Mouse (Mus musculus) lung, postnatal 10 days (tissue): ENCODE measurements around the gene Scube1.
A peak's percentile ranks its signal among the peaks of the same experiment; 100 is the strongest.

Source experiments
- DNase-seq: peaks from one replicate; pipeline ENCODE4 v3.0.0; 2021

The Scube1 gene

GRCm38 (mm10) chr15:83724886-83725269, at the start of gene Scube1:
TSS of gene Scube1 (minus strand) at chr15:83725021.
- peak; percentile 92 for DNase-seq

- DNase-seq: no peak
Observed at GRCm38 (mm10) chr15:83772953-83773352, 48.1 kb upstream of the Scube1 start.

- DNase-seq: peak; percentile 45
Observed at GRCm38 (mm10) chr15:83772460-83772859, 47.6 kb upstream of the Scube1 start.

- DNase-seq: no peak
Observed at GRCm38 (mm10) chr15:83771346-83772053, 46.7 kb upstream of the Scube1 start.

- DNase-seq: no peak
Observed at GRCm38 (mm10) chr15:83765388-83766029, 40.7 kb upstream of the Scube1 start.

- DNase-seq: no peak
Observed at GRCm38 (mm10) chr15:83761512-83761911, 36.7 kb upstream of the Scube1 start.

- peak; percentile 36 for DNase-seq
Observed at GRCm38 (mm10) chr15:83760683-83761082, 35.9 kb upstream of the Scube1 start.

- no peak for DNase-seq
Observed at GRCm38 (mm10) chr15:83758958-83759357, 34.1 kb upstream of the Scube1 start.

GRCm38 (mm10) chr15:83756742-83757141, 31.9 kb upstream of the Scube1 start:
- DNase-seq: peak; percentile 49

GRCm38 (mm10) chr15:83749436-83749835, 24.6 kb upstream of the Scube1 start:
- DNase-seq: no peak

- DNase-seq: no peak
Observed at GRCm38 (mm10) chr15:83748986-83749385, 24.2 kb upstream of the Scube1 start.

- DNase-seq: peak; percentile 13
Observed at GRCm38 (mm10) chr15:83746311-83746710, 21.5 kb upstream of the Scube1 start.

GRCm38 (mm10) chr15:83742018-83742417, 17.2 kb upstream of the Scube1 start:
- DNase-seq: peak; percentile 70

GRCm38 (mm10) chr15:83740676-83741422, 16.0 kb upstream of the Scube1 start:
- DNase-seq: peak; percentile 74

- DNase-seq: peak; percentile 82
Observed at GRCm38 (mm10) chr15:83727626-83728025, 2.8 kb upstream of the Scube1 start.

- DNase-seq: no peak
Observed at GRCm38 (mm10) chr15:83726741-83727140, 1.9 kb upstream of the Scube1 start.

- no peak for DNase-seq
Observed at GRCm38 (mm10) chr15:83725556-83726200, 857 bp upstream of the Scube1 start.

GRCm38 (mm10) chr15:83724160-83724885, 498 bp downstream of the Scube1 start:
- DNase-seq: peak; percentile 35

GRCm38 (mm10) chr15:83715582-83716228, 9.1 kb downstream of the Scube1 start:
- DNase-seq: no peak

GRCm38 (mm10) chr15:83712798-83713197, 12.0 kb downstream of the Scube1 start:
- DNase-seq: no peak

- DNase-seq: no peak
Observed at GRCm38 (mm10) chr15:83712361-83712760, 12.5 kb downstream of the Scube1 start.
